ENCODE assay signal across 8 mouse cellular contexts in genomic region chr5:113547949-113548700, GRCm38 (mm10). TPM values are rescaled to one million over a fixed set of nuclear protein-coding genes. Genes with fewer than 3 reads are reported as not detected.
DNase-seq lines count a peak whose midpoint lies in the region; ATAC-seq and TF ChIP-seq lines count a peak whose summit lies in the region.

No protein-coding gene starts in this region.

- H3K4me1 ChIP-seq in spleen, adult 2 months (ENCODE audit: control insufficient read depth, insufficient read depth, insufficient read length), result no peaks in the 10 kb centered on the region
- H3K4me1 ChIP-seq in cortical plate, adult 2 months (ENCODE audit: control insufficient read depth, insufficient read depth, low read length), result peaks cover 3% of the 10 kb centered on the region; the same call in 1 of the 2 replicates

- H3K27me3 ChIP-seq in spleen, adult 2 months (ENCODE audit: control insufficient read depth, insufficient read depth, low read length), result no peaks in the 10 kb centered on the region

- H3K36me3 ChIP-seq in spleen, adult 2 months (ENCODE audit: control insufficient read depth, insufficient read depth, low read length), result no peaks in the 10 kb centered on the region

- H3K27ac ChIP-seq in spleen, adult 2 months (ENCODE audit: insufficient read depth, low read length), result no peak overlapping the region
- H3K27ac ChIP-seq in cortical plate, adult 2 months (ENCODE audit: insufficient read depth, low read length), result no peak overlapping the region

- DNase-seq in spleen, adult 2 months (ENCODE audit: low read depth in 1 of 2, low spot score in 2 of 2), result peak in 1 of 2 experiments; percentile 11
- DNase-seq in spleen, postnatal 4 days (ENCODE audit: low spot score in 2 of 2), result no peak
- DNase-seq in adipocyte (ENCODE audit: low spot score), result peak; percentile 64
- DNase-seq in heart, postnatal 36 days, result peak; percentile 39 to 47
- DNase-seq in left cerebral cortex, postnatal 25 days (ENCODE audit: low spot score in 2 of 2), result peak; percentile 54 to 67
- DNase-seq in ovary, postnatal 14 days (ENCODE audit: low spot score), result peak; percentile 46

- intact Hi-C loops in heart, postnatal 36 days (cut with DNase I), result no loop called here
- intact Hi-C loops in left cerebral cortex, postnatal 25 days (cut with DNase I), result loop anchor here (2.0 to 10.0 kb wide), 2 partner anchors 75 to 173 kb away; no protein-coding TSS in a partner anchor

- WGBS in spleen, adult 2 months, result 49% methylated on average over 14 of the region's 14 CpGs

- no peak for ATAC-seq in erythroblast, adult 5-6 weeks (replicated peaks; ENCODE audit: low FRiP score, poor library complexity, severe bottlenecking)

- TF ChIP-seq POLR2A in spleen, adult 2 months (IDR thresholded peaks at IDR 0.05; ENCODE audit: low read depth, low read length), result no peak
- no peak for TF ChIP-seq POLR2A in cortical plate, adult 2 months (IDR thresholded peaks at IDR 0.05; ENCODE audit: extremely low read depth, insufficient read depth, low read length)

- TF ChIP-seq CTCF in spleen, adult 2 months (IDR thresholded peaks at IDR 0.05; ENCODE audit: extremely low read depth, insufficient read depth, insufficient read length, insufficient replicate concordance), result peak; percentile 56; the same call in 1 of the 2 replicates
- peak; percentile 65 for TF ChIP-seq CTCF in cortical plate, adult 2 months (IDR thresholded peaks at IDR 0.05; ENCODE audit: extremely low read depth, insufficient read depth, low read length)

- H3K4me3 ChIP-seq in spleen, adult 2 months (ENCODE audit: extremely low read depth, insufficient read depth, insufficient read length), result no peak overlapping the region
- H3K4me3 ChIP-seq in cortical plate, adult 2 months (ENCODE audit: insufficient read depth, low read length), result no peak overlapping the region

RNA-seq across cellular contexts. Expression of gene Wscd2, which starts 58.0 kb away (rescaled TPM):
- 1.2 and 1.5 TPM in 2 replicates for polyA plus RNA-seq in spleen, adult 2 months (2012; rRNA removed)
- polyA plus RNA-seq in cortical plate, adult 2 months (2012; rRNA removed), result 28.9 and 32.3 TPM in 2 replicates
- under 1 TPM; 0.28 to 0.49 TPM for total RNA-seq in heart, postnatal 36 days (2021)
- 10 to 100 TPM; 56.0 to 67.5 TPM for total RNA-seq in left cerebral cortex, postnatal 25 days (2021)
- total RNA-seq in erythroblast, adult 5-6 weeks (2015; ENCODE audit: low replicate concordance), result not detected in 2 replicates
- total RNA-seq in erythroblast, adult 5-6 weeks (2017; ENCODE audit: low replicate concordance), result 0.26 TPM in 1 of 2 replicates, not detected in the other

Comparison
In these comparisons a context has a peak if more than half of its experiments do, and no peak if none do; other contexts are left out.
1. DNase-seq: peak in adipocyte (single experiment), heart, postnatal 36 days (2 of 2), left cerebral cortex, postnatal 25 days (2 of 2) and ovary, postnatal 14 days (single experiment); none in spleen, postnatal 4 days (0 of 2).
2. RNA of gene Wscd2, which starts 58.0 kb away (total RNA-seq): 56.0 to 67.5 TPM in left cerebral cortex, postnatal 25 days; 0.28 to 0.49 TPM in heart, postnatal 36 days and 0.26 TPM in erythroblast, adult 5-6 weeks; every median in the first group is over 10 times any median in the second.